Mouse (Mus musculus) MEL (cell line): Measurements from ENCODE around the gene Ccdc175.

Source experiments
- CTCF ChIP-seq, 3 experiments: IDR thresholded peaks in 2 of 3; conservative IDR thresholded peaks in 1 of 3; 2 replicates each; pipeline ENCODE4 v1.5.1; 2011 to 2012; ENCODE audit warnings: low read length in 3 of 3, low read depth in 2 of 3, mild to moderate bottlenecking in 2 of 3, improper control_type of control experiment in 1 of 3, inconsistent platforms in 1 of 3, mixed read lengths in 1 of 3, moderate library complexity in 1 of 3; ENCODE audit not compliant: control insufficient read depth in 1 of 3, insufficient read depth in 1 of 3, poor library complexity in 1 of 3, severe bottlenecking in 1 of 3
- E2F4 ChIP-seq: IDR thresholded peaks from 2 replicates; pipeline ENCODE4 v1.6.1; 2011; ENCODE audit warnings: low read depth, low read length, improper control_type of control experiment, borderline replicate concordance
- EP300 ChIP-seq, 2 experiments: IDR thresholded peaks; 2 replicates each; pipeline ENCODE4 v1.6.1; 2011; ENCODE audit warnings: improper control_type of control experiment in 2 of 2, low read length in 2 of 2, low read depth in 1 of 2, mild to moderate bottlenecking in 1 of 2
- GATA1 ChIP-seq: IDR thresholded peaks from 2 replicates; pipeline ENCODE4 v1.6.1; 2011; ENCODE audit warnings: low read depth, low read length, improper control_type of control experiment
- HCFC1 ChIP-seq: IDR thresholded peaks from 2 replicates; pipeline ENCODE4 v1.6.1; 2012; ENCODE audit warnings: low read depth, mild to moderate bottlenecking, inconsistent platforms, low read length, improper control_type of control experiment, moderate library complexity
- MYC ChIP-seq: IDR thresholded peaks from 2 replicates; pipeline ENCODE4 v1.6.1; 2011; ENCODE audit warnings: low read depth, mild to moderate bottlenecking, low read length, improper control_type of control experiment, moderate library complexity
- NRF1 ChIP-seq: IDR thresholded peaks from 2 replicates; pipeline ENCODE4 v1.6.1; 2014; ENCODE audit warnings: low read depth, mild to moderate bottlenecking, inconsistent platforms, low read length, improper control_type of control experiment, moderate library complexity; ENCODE audit not compliant: poor library complexity, insufficient read depth, severe bottlenecking
- POLR2A ChIP-seq, 2 experiments: IDR thresholded peaks; 2 replicates each; pipeline ENCODE4 v1.6.1; 2011 to 2012; ENCODE audit warnings: low read length in 2 of 2, mild to moderate bottlenecking in 2 of 2, control low read depth in 1 of 2, improper control_type of control experiment in 1 of 2, low read depth in 1 of 2, moderate library complexity in 1 of 2; ENCODE audit not compliant: control insufficient read depth in 1 of 2, insufficient read depth in 1 of 2, poor library complexity in 1 of 2
- RAD21 ChIP-seq: IDR thresholded peaks from 2 replicates; pipeline ENCODE4 v1.6.1; 2011; ENCODE audit warnings: mild to moderate bottlenecking, low read depth, low read length, improper control_type of control experiment
- RCOR1 ChIP-seq: IDR thresholded peaks from 2 replicates; pipeline ENCODE4 v1.6.1; 2012; ENCODE audit warnings: low read depth, mild to moderate bottlenecking, inconsistent platforms, low read length, improper control_type of control experiment
- SIN3A ChIP-seq: IDR thresholded peaks from 2 replicates; pipeline ENCODE4 v1.6.1; 2012; ENCODE audit warnings: low read length, improper control_type of control experiment, inconsistent platforms
- ZMIZ1 ChIP-seq: IDR thresholded peaks from 2 replicates; pipeline ENCODE4 v1.6.1; 2012; ENCODE audit warnings: low read depth, mild to moderate bottlenecking, inconsistent platforms, low read length, improper control_type of control experiment, moderate library complexity

GRCm38 (mm10) chr12:72104027-72104426, 80.8 kb downstream of the Ccdc175 start:
- no peak for TF ChIP-seq EP300 (IDR thresholded peaks at IDR 0.05; ENCODE audit: low read depth in 1 of 2, low read length in 2 of 2)
- no peak for TF ChIP-seq ZMIZ1
- TF ChIP-seq RAD21: no peak
- TF ChIP-seq POLR2A (IDR thresholded peaks at IDR 0.05; ENCODE audit: control insufficient read depth in 1 of 2, insufficient read depth in 1 of 2, low read depth in 1 of 2, low read length in 2 of 2, poor library complexity in 1 of 2): no peak
- TF ChIP-seq SIN3A: no peak
- TF ChIP-seq CTCF (IDR thresholded peaks at IDR 0.05 in 2 of 3, conservative IDR thresholded peaks at IDR 0.05 in 1 of 3; ENCODE audit: control insufficient read depth in 1 of 3, insufficient read depth in 1 of 3, low read depth in 2 of 3, low read length in 3 of 3, poor library complexity in 1 of 3, severe bottlenecking in 1 of 3): no peak
- no peak for TF ChIP-seq HCFC1
- no peak for TF ChIP-seq E2F4
- no peak for TF ChIP-seq NRF1
- no peak for TF ChIP-seq GATA1
- TF ChIP-seq RCOR1: no peak
- no peak for TF ChIP-seq MYC
